Mouse (Mus musculus) liver, embryonic 14.5 days (tissue): ENCODE results near the gene Serpina3k.

ENCODE experiments used
- CTCF ChIP-seq: IDR thresholded peaks from 2 replicates; pipeline ENCODE4 v1.5.1; 2016; ENCODE audit warnings: antibody characterized with exemption, low read depth, control low read depth
- EP300 ChIP-seq: IDR thresholded peaks from 2 replicates; pipeline ENCODE4 v1.6.1; 2016; ENCODE audit warnings: antibody characterized with exemption, low read depth

GRCm38 (mm10) chr12:104345707-104346106 is 7.4 kb downstream of the Serpina3k start:
- TF ChIP-seq CTCF (no peak), EP300 (no peak)
